Mouse (Mus musculus): ENCODE results near the gene Fgf11. TPM values are rescaled to one million over a fixed set of nuclear protein-coding genes. Genes with fewer than 3 reads are reported as not detected.

The Fgf11 gene
- polyA plus RNA-seq, 1 experiment from 2014 or later, result 3.7 TPM

- Histone ChIP-seq H3K9ac (peak overlapping the region; percentile 81), H3K4me3 (peak overlapping the region; percentile 52; the same call in 1 of the 2 replicates), H3K36me3 (no peaks in the 10 kb centered on the region), H3K4me2 (replicated peaks) (peak overlapping the region; percentile 76), H3K4me1 (peaks cover 34% of the 10 kb centered on the region), H3K9me3 (replicated peaks) (no peaks in the 10 kb centered on the region), H3K27ac (peak overlapping the region; percentile 98), H3K27me3 (no peaks in the 10 kb centered on the region)
- ATAC-seq (ENCODE audit: low FRiP score), result no peak
- WGBS, result 85% methylated on average over 14 of the region's 14 CpGs
These were observed 41.3 kb downstream of the Fgf11 start for GRCm38 (mm10) chr11:69760160-69760900.

- H3K9me3 ChIP-seq (replicated peaks), result no peaks in the 10 kb centered on the region
- H3K4me2 ChIP-seq (replicated peaks), result peak overlapping the region; percentile 76
- peak overlapping the region; percentile 81 for H3K9ac ChIP-seq
- H3K4me3 ChIP-seq, result peak overlapping the region; percentile 52
- peak; percentile 91 for ATAC-seq (ENCODE audit: low FRiP score)
- under 1% methylated on average over 37 of the region's 37 CpGs for WGBS
- no peaks in the 10 kb centered on the region for H3K36me3 ChIP-seq
- peak overlapping the region; percentile 98 for H3K27ac ChIP-seq
- H3K4me1 ChIP-seq, result peaks cover 40% of the 10 kb centered on the region
- H3K27me3 ChIP-seq, result no peaks in the 10 kb centered on the region
These were observed 42.5 kb downstream of the Fgf11 start for GRCm38 (mm10) chr11:69758971-69759721.

GRCm38 (mm10) chr11:69758478-69758970, 43.1 kb downstream of the Fgf11 start, which contains the start of gene Polr2a:
Gene Polr2a, minus strand, starts transcription at chr11:69758637.
- Histone ChIP-seq H3K4me3 (peak within 1 kb of the TSS; percentile 52), H3K27ac (peak within 1 kb of the TSS; percentile 98), H3K36me3 (no peaks in the 10 kb centered on the region), H3K27me3 (no peaks in the 10 kb centered on the region), H3K4me2 (replicated peaks) (peak within 1 kb of the TSS; percentile 76), H3K9me3 (replicated peaks) (no peaks in the 10 kb centered on the region), H3K4me1 (peaks cover 44% of the 10 kb centered on the region), H3K9ac (peak within 1 kb of the TSS; percentile 81)
- peak; percentile 97 for ATAC-seq (ENCODE audit: low FRiP score)
- WGBS, result 0% methylated on average over 33 of the region's 36 CpGs

- H3K9ac ChIP-seq, result peak overlapping the region; percentile 81
- no peaks in the 10 kb centered on the region for H3K36me3 ChIP-seq
- no peaks in the 10 kb centered on the region for H3K9me3 ChIP-seq (replicated peaks)
- H3K4me2 ChIP-seq (replicated peaks), result peak overlapping the region; percentile 76
- H3K27me3 ChIP-seq, result no peaks in the 10 kb centered on the region
- peaks cover 46% of the 10 kb centered on the region for H3K4me1 ChIP-seq
- peak overlapping the region; percentile 98 for H3K27ac ChIP-seq
- WGBS, result under 1% methylated on average over 26 of the region's 26 CpGs
- ATAC-seq (ENCODE audit: low FRiP score), result peak; percentile 85
- H3K4me3 ChIP-seq, result peak overlapping the region; percentile 52
These were observed 43.6 kb downstream of the Fgf11 start for GRCm38 (mm10) chr11:69758090-69758456.

GRCm38 (mm10) chr11:69757303-69758089, 44.2 kb downstream of the Fgf11 start:
- peak overlapping the region; percentile 98 for H3K27ac ChIP-seq
- peak overlapping the region; percentile 81 for H3K9ac ChIP-seq
- 44% methylated on average over 9 of the region's 9 CpGs for WGBS
- H3K4me3 ChIP-seq, result peak overlapping the region; percentile 52
- peaks cover 50% of the 10 kb centered on the region for H3K4me1 ChIP-seq
- H3K27me3 ChIP-seq, result no peaks in the 10 kb centered on the region
- H3K36me3 ChIP-seq, result no peaks in the 10 kb centered on the region
- peak overlapping the region; percentile 76 for H3K4me2 ChIP-seq (replicated peaks)
- ATAC-seq (ENCODE audit: low FRiP score), result no peak
- no peaks in the 10 kb centered on the region for H3K9me3 ChIP-seq (replicated peaks)

GRCm38 (mm10) chr11:69754701-69755100, 47.0 kb downstream of the Fgf11 start:
- Histone ChIP-seq H3K4me1 (peaks cover 46% of the 10 kb centered on the region), H3K36me3 (no peaks in the 10 kb centered on the region), H3K27ac (no peak overlapping the region), H3K4me3 (no peak overlapping the region), H3K9ac (no peak overlapping the region), H3K9me3 (replicated peaks) (no peaks in the 10 kb centered on the region), H3K4me2 (replicated peaks) (peak overlapping the region; percentile 76), H3K27me3 (no peaks in the 10 kb centered on the region)
- 64% methylated on average over 3 of the region's 3 CpGs for WGBS
- no peak for ATAC-seq (ENCODE audit: low FRiP score)

- Histone ChIP-seq H3K9me3 (replicated peaks) (no peaks in the 10 kb centered on the region), H3K4me3 (no peak overlapping the region), H3K36me3 (no peaks in the 10 kb centered on the region), H3K27ac (no peak overlapping the region), H3K27me3 (no peaks in the 10 kb centered on the region), H3K9ac (no peak overlapping the region), H3K4me2 (replicated peaks) (0 out of 2 replicates have a peak overlapping the region, but pooled peaks have one; percentile 76), H3K4me1 (peaks cover 43% of the 10 kb centered on the region)
- 92% methylated on average over 5 of the region's 5 CpGs for WGBS
- ATAC-seq (ENCODE audit: low FRiP score), result no peak
These were observed 47.4 kb downstream of the Fgf11 start for GRCm38 (mm10) chr11:69754233-69754632.

GRCm38 (mm10) chr11:69752686-69753085, 49.0 kb downstream of the Fgf11 start:
- H3K9ac ChIP-seq, result no peak overlapping the region
- no peak for ATAC-seq (ENCODE audit: low FRiP score)
- H3K27me3 ChIP-seq, result no peaks in the 10 kb centered on the region
- H3K4me2 ChIP-seq (replicated peaks), result no peak overlapping the region
- H3K9me3 ChIP-seq (replicated peaks), result no peaks in the 10 kb centered on the region
- peaks cover 43% of the 10 kb centered on the region for H3K4me1 ChIP-seq
- H3K36me3 ChIP-seq, result peaks cover 5% of the 10 kb centered on the region
- H3K4me3 ChIP-seq, result no peak overlapping the region
- no peak overlapping the region for H3K27ac ChIP-seq

- Histone ChIP-seq H3K4me3 (no peak overlapping the region), H3K27me3 (no peaks in the 10 kb centered on the region), H3K9ac (no peak overlapping the region), H3K27ac (no peak overlapping the region), H3K4me1 (peaks cover 35% of the 10 kb centered on the region), H3K4me2 (replicated peaks) (no peak overlapping the region), H3K36me3 (peaks cover 14% of the 10 kb centered on the region), H3K9me3 (replicated peaks) (no peaks in the 10 kb centered on the region)
- WGBS, result 81% methylated on average over 3 of the region's 3 CpGs
- ATAC-seq (ENCODE audit: low FRiP score), result no peak
These were observed 50.0 kb downstream of the Fgf11 start for GRCm38 (mm10) chr11:69751635-69752034.

Other genes starting within 250 kb of the Fgf11 start
- gene Efnb3, start 241.7 kb downstream of the Fgf11 start, polyA plus RNA-seq (2016; fragmentation: Nextera tagmentation; extraction: Ambion mirVana), result 95.7 and 106 TPM in 2 replicates
- gene Wrap53, start 221.6 kb downstream of the Fgf11 start, polyA plus RNA-seq (2016; fragmentation: Nextera tagmentation; extraction: Ambion mirVana), result 29.7 and 29.9 TPM in 2 replicates
- 105 and 109 TPM in 2 replicates for gene Trp53, start 221.5 kb downstream of the Fgf11 start, polyA plus RNA-seq (2016; fragmentation: Nextera tagmentation; extraction: Ambion mirVana)
- gene Atp1b2, start 195.9 kb downstream of the Fgf11 start, polyA plus RNA-seq (2016; fragmentation: Nextera tagmentation; extraction: Ambion mirVana), result 12.1 and 18.5 TPM in 2 replicates
- gene Shbg, start 184.0 kb downstream of the Fgf11 start, polyA plus RNA-seq (2016; fragmentation: Nextera tagmentation; extraction: Ambion mirVana), result not detected in 2 replicates
- gene Sat2, start 179.8 kb downstream of the Fgf11 start, polyA plus RNA-seq (2016; fragmentation: Nextera tagmentation; extraction: Ambion mirVana), result 24.4 and 26.6 TPM in 2 replicates
- 62.7 and 62.8 TPM in 2 replicates for gene Fxr2, start 168.9 kb downstream of the Fgf11 start, polyA plus RNA-seq (2016; fragmentation: Nextera tagmentation; extraction: Ambion mirVana)
- gene Sox15, start 146.5 kb downstream of the Fgf11 start, polyA plus RNA-seq (2016; fragmentation: Nextera tagmentation; extraction: Ambion mirVana), result 0.26 TPM in 1 of 2 replicates, not detected in the other
- 68.0 and 69.1 TPM in 2 replicates for gene Mpdu1, start 139.2 kb downstream of the Fgf11 start, polyA plus RNA-seq (2016; fragmentation: Nextera tagmentation; extraction: Ambion mirVana)
- gene Cd68, start 135.7 kb downstream of the Fgf11 start, polyA plus RNA-seq (2016; fragmentation: Nextera tagmentation; extraction: Ambion mirVana), result 6.9 and 8.2 TPM in 2 replicates
- 555 and 589 TPM in 2 replicates for gene Eif4a1, start 129.4 kb downstream of the Fgf11 start, polyA plus RNA-seq (2016; fragmentation: Nextera tagmentation; extraction: Ambion mirVana)
- 105 and 106 TPM in 2 replicates for gene Senp3, start 119.8 kb downstream of the Fgf11 start, polyA plus RNA-seq (2016; fragmentation: Nextera tagmentation; extraction: Ambion mirVana)
- gene Tnfsf13, start 116.1 kb downstream of the Fgf11 start, polyA plus RNA-seq (2016; fragmentation: Nextera tagmentation; extraction: Ambion mirVana), result 0.42 and 0.49 TPM in 2 replicates
- gene Tnfsf12, start 106.0 kb downstream of the Fgf11 start, polyA plus RNA-seq (2016; fragmentation: Nextera tagmentation; extraction: Ambion mirVana), result 3.1 and 3.4 TPM in 2 replicates
- 0.80 and 1.9 TPM in 2 replicates for gene Tnfsfm13, start 105.8 kb downstream of the Fgf11 start, polyA plus RNA-seq (2016; fragmentation: Nextera tagmentation; extraction: Ambion mirVana)
- gene Polr2a, start 43.2 kb downstream of the Fgf11 start, polyA plus RNA-seq (2016; fragmentation: Nextera tagmentation; extraction: Ambion mirVana), result 32.2 and 39.0 TPM in 2 replicates
- gene Slc35g3, start 39.9 kb downstream of the Fgf11 start, polyA plus RNA-seq (2016; fragmentation: Nextera tagmentation; extraction: Ambion mirVana), result 0.40 and 0.61 TPM in 2 replicates
- gene Zbtb4, start 35.9 kb downstream of the Fgf11 start, polyA plus RNA-seq (2016; fragmentation: Nextera tagmentation; extraction: Ambion mirVana), result 2.3 and 2.4 TPM in 2 replicates
- gene Chrnb1, start 5.9 kb downstream of the Fgf11 start, polyA plus RNA-seq (2016; fragmentation: Nextera tagmentation; extraction: Ambion mirVana), result 3.0 and 5.9 TPM in 2 replicates
- 1.6 and 2.4 TPM in 2 replicates for gene Tmem102, start 3.8 kb upstream of the Fgf11 start, polyA plus RNA-seq (2016; fragmentation: Nextera tagmentation; extraction: Ambion mirVana)
- gene Gm39566, start 13.4 kb upstream of the Fgf11 start, polyA plus RNA-seq (2016; fragmentation: Nextera tagmentation; extraction: Ambion mirVana), result not detected in 2 replicates
- 0.14 TPM in 1 of 2 replicates, not detected in the other for gene Spem2, start 16.6 kb upstream of the Fgf11 start, polyA plus RNA-seq (2016; fragmentation: Nextera tagmentation; extraction: Ambion mirVana)
- 0.21 and 0.46 TPM in 2 replicates for gene Spem1, start 20.3 kb upstream of the Fgf11 start, polyA plus RNA-seq (2016; fragmentation: Nextera tagmentation; extraction: Ambion mirVana)
- 14.7 and 14.9 TPM in 2 replicates for gene Nlgn2, start 35.9 kb upstream of the Fgf11 start, polyA plus RNA-seq (2016; fragmentation: Nextera tagmentation; extraction: Ambion mirVana)
- 268 and 314 TPM in 2 replicates for gene Tmem256, start 36.7 kb upstream of the Fgf11 start, polyA plus RNA-seq (2016; fragmentation: Nextera tagmentation; extraction: Ambion mirVana)
- gene Plscr3, start 44.5 kb upstream of the Fgf11 start, polyA plus RNA-seq (2016; fragmentation: Nextera tagmentation; extraction: Ambion mirVana), result 74.9 and 87.3 TPM in 2 replicates
- 0.57 and 1.4 TPM in 2 replicates for gene Tnk1, start 56.9 kb upstream of the Fgf11 start, polyA plus RNA-seq (2016; fragmentation: Nextera tagmentation; extraction: Ambion mirVana)
- gene Tmem95, start 76.2 kb upstream of the Fgf11 start, polyA plus RNA-seq (2016; fragmentation: Nextera tagmentation; extraction: Ambion mirVana), result not detected in 2 replicates
- 2.9 and 3.2 TPM in 2 replicates for gene Kctd11, start 79.5 kb upstream of the Fgf11 start, polyA plus RNA-seq (2016; fragmentation: Nextera tagmentation; extraction: Ambion mirVana)
- gene Acap1, start 93.7 kb upstream of the Fgf11 start, polyA plus RNA-seq (2016; fragmentation: Nextera tagmentation; extraction: Ambion mirVana), result 0.86 and 0.92 TPM in 2 replicates
- gene 2810408A11Rik, start 99.1 kb upstream of the Fgf11 start, polyA plus RNA-seq (2016; fragmentation: Nextera tagmentation; extraction: Ambion mirVana), result 17.8 TPM in 2 replicates
- gene Neurl4, start 99.2 kb upstream of the Fgf11 start, polyA plus RNA-seq (2016; fragmentation: Nextera tagmentation; extraction: Ambion mirVana), result 15.0 and 15.2 TPM in 2 replicates
- 84.7 and 90.1 TPM in 2 replicates for gene Gps2, start 112.0 kb upstream of the Fgf11 start, polyA plus RNA-seq (2016; fragmentation: Nextera tagmentation; extraction: Ambion mirVana)
- 1,354 and 1,360 TPM in 2 replicates for gene Eif5a, start 120.1 kb upstream of the Fgf11 start, polyA plus RNA-seq (2016; fragmentation: Nextera tagmentation; extraction: Ambion mirVana)
- gene Ybx2, start 133.9 kb upstream of the Fgf11 start, polyA plus RNA-seq (2016; fragmentation: Nextera tagmentation; extraction: Ambion mirVana), result 5.5 and 9.0 TPM in 2 replicates
- gene Slc2a4, start 146.3 kb upstream of the Fgf11 start, polyA plus RNA-seq (2016; fragmentation: Nextera tagmentation; extraction: Ambion mirVana), result 9.6 and 12.9 TPM in 2 replicates
- 9.5 and 21.8 TPM in 2 replicates for gene Cldn7, start 162.9 kb upstream of the Fgf11 start, polyA plus RNA-seq (2016; fragmentation: Nextera tagmentation; extraction: Ambion mirVana)
- gene Ctdnep1, start 179.3 kb upstream of the Fgf11 start, polyA plus RNA-seq (2016; fragmentation: Nextera tagmentation; extraction: Ambion mirVana), result 22.4 and 26.1 TPM in 2 replicates
- 123 and 127 TPM in 2 replicates for gene Elp5, start 180.7 kb upstream of the Fgf11 start, polyA plus RNA-seq (2016; fragmentation: Nextera tagmentation; extraction: Ambion mirVana)
- gene Gabarap, start 189.3 kb upstream of the Fgf11 start, polyA plus RNA-seq (2016; fragmentation: Nextera tagmentation; extraction: Ambion mirVana), result 598 and 607 TPM in 2 replicates
- gene Phf23, start 193.9 kb upstream of the Fgf11 start, polyA plus RNA-seq (2016; fragmentation: Nextera tagmentation; extraction: Ambion mirVana), result 87.8 and 96.2 TPM in 2 replicates
- gene Dvl2, start 198.7 kb upstream of the Fgf11 start, polyA plus RNA-seq (2016; fragmentation: Nextera tagmentation; extraction: Ambion mirVana), result 45.9 and 46.4 TPM in 2 replicates
- gene Acadvl, start 213.6 kb upstream of the Fgf11 start, polyA plus RNA-seq (2016; fragmentation: Nextera tagmentation; extraction: Ambion mirVana), result 59.8 and 61.9 TPM in 2 replicates
- gene Dlg4, start 215.1 kb upstream of the Fgf11 start, polyA plus RNA-seq (2016; fragmentation: Nextera tagmentation; extraction: Ambion mirVana), result 23.0 and 28.5 TPM in 2 replicates

Measured in hindbrain, embryonic 12.5 days (tissue).